Mouse (Mus musculus) liver, embryonic 14.5 days (tissue): ENCODE data around the gene 4933427I04Rik. TPM values are rescaled to one million over a fixed set of nuclear protein-coding genes. Genes with fewer than 3 reads are reported as not detected.
A peak's percentile ranks its signal among the peaks of the same experiment; 100 is the strongest.

Source experiments
- ATAC-seq: fragments of 200-750 bp; cut with Nextera tagmentation; 2 replicates; pipeline ENCODE4 v1.8.0; 2017; ENCODE audit warnings: moderate number of reproducible peaks, mild to moderate bottlenecking, moderate library complexity; ENCODE audit not compliant: insufficient read depth
- DNase-seq, 3 experiments: peaks; one replicate each; pipeline ENCODE4 v3.0.0-alpha.2; 2012 to 2013; ENCODE audit warnings: low read depth in 3 of 3, low spot score in 3 of 3
- H3K27ac ChIP-seq: fragments of 300-500 bp; sonication (generic); 2 replicates; pipeline ENCODE4 v1.5.1; 2014; ENCODE audit warnings: moderate library complexity, mild to moderate bottlenecking, control low read depth, inconsistent platforms
- H3K27me3 ChIP-seq: fragments of 300-500 bp; sonication (generic); 2 replicates; pipeline ENCODE4 v1.6.1; 2014; ENCODE audit warnings: mild to moderate bottlenecking, low read length, moderate library complexity; ENCODE audit not compliant: control insufficient read depth, insufficient read depth
- H3K36me3 ChIP-seq: fragments of 300-500 bp; sonication (generic); replicated peaks from 2 replicates; pipeline ENCODE4 v1.6.1; 2014; ENCODE audit warnings: low read depth; ENCODE audit not compliant: control insufficient read depth, insufficient read depth
- H3K4me1 ChIP-seq, 2 experiments: fragments of 200-500 bp in 1 of 2; fragments of 300-500 bp in 1 of 2; sonication (generic) in 1 of 2; replicated peaks; 2 replicates each; pipeline ENCODE4 v1.6.1; 2012 to 2014; ENCODE audit warnings: antibody characterized with exemption in 1 of 2, inconsistent platforms in 1 of 2, low read length in 1 of 2; ENCODE audit not compliant: control insufficient read depth in 2 of 2, insufficient read depth in 2 of 2
- H3K4me2 ChIP-seq: fragments of 300-500 bp; sonication (generic); 2 replicates; pipeline ENCODE4 v1.6.1; 2014; ENCODE audit warnings: low read depth, mild to moderate bottlenecking, control low read depth, moderate library complexity
- H3K4me3 ChIP-seq, 2 experiments: fragments of 200-500 bp in 1 of 2; fragments of 300-500 bp in 1 of 2; sonication (generic) in 1 of 2; 2 replicates each; pipeline ENCODE4 v1.5.1; 2012 to 2014; ENCODE audit warnings: low read depth in 2 of 2, low read length in 2 of 2, mild to moderate bottlenecking in 2 of 2, control low read depth in 1 of 2, inconsistent platforms in 1 of 2, moderate library complexity in 1 of 2; ENCODE audit not compliant: insufficient read depth in 1 of 2
- H3K9ac ChIP-seq: fragments of 300-500 bp; sonication (generic); replicated peaks from 2 replicates; pipeline ENCODE4 v1.6.1; 2014; ENCODE audit warnings: mild to moderate bottlenecking, control low read depth, moderate library complexity
- H3K9me3 ChIP-seq: fragments of 300-500 bp; sonication (generic); 2 replicates; pipeline ENCODE4 v1.6.1; 2016; ENCODE audit warnings: low read length, mixed read lengths; ENCODE audit not compliant: control insufficient read depth
- CTCF ChIP-seq: IDR thresholded peaks from 2 replicates; pipeline ENCODE4 v1.5.1; 2016; ENCODE audit warnings: antibody characterized with exemption, low read depth, control low read depth
- EP300 ChIP-seq: IDR thresholded peaks from 2 replicates; pipeline ENCODE4 v1.6.1; 2016; ENCODE audit warnings: antibody characterized with exemption, low read depth
- WGBS: fragments of 180-500 bp; shearing (Covaris S2); extraction: QIAGEN DNeasy Blood & Tissue Kit; methylation state at CpG from one replicate; pipeline ENCODE4 v1.1.7; 2014; ENCODE audit not compliant: insufficient replicate concordance; 5-methylcytosine and 5-hydroxymethylcytosine counted together
- polyA plus RNA-seq, 2 experiments: library from polyadenylated mRNA; depleted of rRNA in 1 of 2; stranded (reverse) in 1 of 2; unstranded in 1 of 2; fragments of >200 nt; fragmentation: Nextera tagmentation in 1 of 2; extraction: Ambion mirVana in 1 of 2; gene quantifications; 2 replicates each; pipeline versions ENCODE4 v1.2.1 to v1.2.3; 2012 to 2014

The 4933427I04Rik gene
- polyA plus RNA-seq, 2 experiments: not detected

DNA sequence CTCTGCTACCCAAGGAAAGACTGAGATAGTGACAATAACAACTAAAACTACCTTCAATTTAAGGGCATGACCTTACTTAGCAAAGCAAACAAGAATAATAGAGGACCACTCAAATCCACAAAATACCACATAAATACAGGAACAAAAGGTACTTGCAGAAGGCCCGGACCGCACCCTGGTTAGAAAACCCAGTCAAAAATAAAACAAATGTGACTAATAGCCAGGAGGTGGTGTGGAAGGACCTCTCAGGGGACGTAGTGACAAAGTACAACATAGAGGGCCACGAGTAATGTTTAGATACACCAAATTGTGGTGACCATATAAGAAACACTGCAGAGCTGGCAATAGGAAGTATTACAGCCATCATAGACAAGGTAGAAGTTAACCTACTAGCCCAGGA lies 34.8 kb downstream of the 4933427I04Rik start:
- Histone ChIP-seq H3K9me3 (no peaks in the 10 kb centered on the region), H3K36me3 (no peaks in the 10 kb centered on the region), H3K9ac (no peak overlapping the region), H3K27me3 (no peaks in the 10 kb centered on the region), H3K4me1 (no peaks in the 10 kb centered on the region), H3K4me2 (no peak overlapping the region), H3K4me3 (no peak overlapping the region), H3K27ac (no peak overlapping the region)
- no peak for ATAC-seq
- 56% methylated on average over 4 of the region's 4 CpGs for whole genome bisulfite sequencing
- DNase-seq: no peak
- no peak for TF ChIP-seq CTCF
- no peak for TF ChIP-seq EP300

DNA sequence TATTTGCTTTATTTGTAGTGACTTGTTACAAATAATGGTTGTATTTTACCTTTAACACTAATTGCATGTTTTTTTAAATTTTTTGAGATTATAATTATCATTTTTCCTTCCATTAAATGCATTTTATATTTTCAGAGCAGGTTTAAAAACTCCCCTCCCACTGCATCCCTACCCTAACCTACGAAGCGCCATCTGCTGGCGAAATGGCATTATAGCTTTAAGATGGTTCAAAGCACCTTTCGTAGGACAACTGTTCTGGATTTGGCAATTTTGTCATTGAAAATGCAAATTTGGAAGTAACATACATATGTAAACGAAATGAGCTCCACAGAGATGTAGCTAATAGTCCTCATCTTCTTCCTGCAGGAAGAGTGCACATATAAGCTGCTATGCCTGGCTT lies 39.2 kb downstream of the 4933427I04Rik start:
- WGBS: 11% methylated on average over 5 of the region's 5 CpGs
- no peak for DNase-seq
- ATAC-seq: no peak

GRCm38 (mm10) chr4:123903432-123903831 lies 44.0 kb downstream of the 4933427I04Rik start:
- no peak for TF ChIP-seq CTCF
- TF ChIP-seq EP300: no peak
- Histone ChIP-seq H3K9me3 (no peaks in the 10 kb centered on the region), H3K4me1 (peaks cover 7 to 15% of the 10 kb centered on the region in 2 experiments), H3K4me3 (no peak overlapping the region), H3K9ac (no peak overlapping the region), H3K4me2 (peak overlapping the region; percentile 3; the same call in 1 of the 2 replicates), H3K27me3 (no peaks in the 10 kb centered on the region), H3K27ac (no peak overlapping the region), H3K36me3 (no peaks in the 10 kb centered on the region)
- WGBS: 63% methylated on average over 3 of the region's 3 CpGs
- ATAC-seq: no peak
- DNase-seq: no peak

More for the DNA sequence above, 39.2 kb downstream of the 4933427I04Rik start:
- no peak overlapping the region for H3K27ac ChIP-seq
- H3K36me3 ChIP-seq: no peaks in the 10 kb centered on the region
- no peaks in the 10 kb centered on the region for H3K27me3 ChIP-seq
- no peak overlapping the region for H3K9ac ChIP-seq
- H3K4me1 ChIP-seq: peaks cover 3 to 4% of the 10 kb centered on the region in 2 experiments; a peak in 3 of 4 replicates
- no peak overlapping the region for H3K4me2 ChIP-seq
- no peaks in the 10 kb centered on the region for H3K9me3 ChIP-seq
- TF ChIP-seq CTCF (peak; percentile 75), EP300 (no peak)
- H3K4me3 ChIP-seq: no peak overlapping the region

GRCm38 (mm10) chr4:123904333-123905125 lies 45.0 kb downstream of the 4933427I04Rik start, which contains the start of gene Mycbp:
Mycbp (plus strand) TSS chr4:123904832.
- H3K4me3 ChIP-seq: peak within 1 kb of the TSS; percentile 87 to 93
- H3K27ac ChIP-seq: peak within 1 kb of the TSS; percentile 67
- peak; percentile 100 for ATAC-seq
- no peaks in the 10 kb centered on the region for H3K9me3 ChIP-seq
- H3K4me2 ChIP-seq: peak within 1 kb of the TSS; percentile 90
- DNase-seq: peak; percentile 94 to 97 (median 95)
- no peak for TF ChIP-seq EP300
- TF ChIP-seq CTCF: no peak
- H3K27me3 ChIP-seq: no peaks in the 10 kb centered on the region
- H3K36me3 ChIP-seq: no peaks in the 10 kb centered on the region; the same call in 1 of the 2 replicates
- H3K4me1 ChIP-seq: peaks cover 7 to 15% of the 10 kb centered on the region in 2 experiments
- peak within 1 kb of the TSS; percentile 90 for H3K9ac ChIP-seq
- WGBS: under 1% methylated on average over 49 of the region's 49 CpGs

GRCm38 (mm10) chr4:123905126-123905668 lies 45.7 kb downstream of the 4933427I04Rik start:
- TF ChIP-seq EP300: no peak
- no peak for TF ChIP-seq CTCF
- Histone ChIP-seq H3K27me3 (no peaks in the 10 kb centered on the region), H3K27ac (peak overlapping the region; percentile 67), H3K4me3 (peak overlapping the region; percentile 87 to 93), H3K4me1 (peaks cover 7 to 15% of the 10 kb centered on the region in 2 experiments), H3K4me2 (peak overlapping the region; percentile 90), H3K9me3 (no peaks in the 10 kb centered on the region), H3K9ac (peak overlapping the region; percentile 90), H3K36me3 (peaks cover 2% of the 10 kb centered on the region; the same call in 1 of the 2 replicates)
- ATAC-seq: peak; percentile 55
- WGBS: under 1% methylated on average over 52 of the region's 53 CpGs
- DNase-seq: no peak
